Comparison of ENCODE assay signal across 14 mouse cellular contexts in the genomic region with DNA sequence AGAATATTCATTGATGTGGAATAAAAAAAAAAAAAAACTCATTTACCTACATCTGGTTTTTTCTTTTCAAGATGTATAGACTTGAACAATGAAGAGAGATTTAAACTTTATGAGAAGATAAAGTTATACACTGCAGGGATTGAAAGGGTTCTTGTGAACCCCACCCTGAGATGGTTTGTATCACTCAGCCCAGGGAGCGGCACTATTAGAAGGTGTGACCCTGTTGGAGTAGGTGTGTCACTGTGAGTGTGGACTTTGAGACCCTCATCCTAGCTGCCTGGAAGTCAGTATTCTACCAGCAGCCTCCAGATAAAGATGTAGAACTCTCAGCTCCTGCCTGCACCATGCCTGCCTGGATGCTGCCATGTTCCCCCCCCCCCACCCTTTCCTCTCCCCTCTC.
"Had no signal": no experiment of that assay in that cellular context is flagged by ENCODE, and none has a peak within 500 bp of the region (broad histone marks: within the 10 kb centered on the region; RNA-seq: fewer than 3 reads in every experiment).

No protein-coding gene starts in this region.

- H3K4me2 ChIP-seq: neural tube, embryonic 13.5 days; neural tube, embryonic 15.5 days; stomach, embryonic 15.5 days had no signal

- H3K9me3 ChIP-seq: neural tube, embryonic 13.5 days; neural tube, embryonic 15.5 days; stomach, embryonic 15.5 days had no signal

- DNase-seq: retina, postnatal 1 day; right cerebral cortex, postnatal 14 days; right cerebral cortex, postnatal 25 days; right cerebral cortex, postnatal 4 days; spleen, adult 18-20 months; thymus, adult 18-20 months; thymus, adult 2 months; thymus, postnatal 14 days; thymus, postnatal 25 days; thymus, postnatal 4 days had no signal

- H3K4me1 ChIP-seq: neural tube, embryonic 13.5 days; stomach, embryonic 15.5 days had no signal

- H3K9ac ChIP-seq: neural tube, embryonic 13.5 days; neural tube, embryonic 15.5 days; stomach, embryonic 15.5 days had no signal

- H3K4me3 ChIP-seq: neural tube, embryonic 13.5 days; neural tube, embryonic 15.5 days; stomach, embryonic 15.5 days had no signal

- H3K27me3 ChIP-seq: neural tube, embryonic 13.5 days; neural tube, embryonic 15.5 days; stomach, embryonic 15.5 days had no signal

- H3K36me3 ChIP-seq: neural tube, embryonic 13.5 days; neural tube, embryonic 15.5 days; stomach, embryonic 15.5 days had no signal

- H3K27ac ChIP-seq: neural tube, embryonic 13.5 days; neural tube, embryonic 15.5 days; stomach, embryonic 15.5 days; stomach, postnatal 0 days had no signal
